Mouse (Mus musculus) forebrain, embryonic 10.5 days (tissue): ENCODE results near the gene Robo1. TPM values are rescaled to one million over a fixed set of nuclear protein-coding genes. Genes with fewer than 3 reads are reported as not detected.
A peak's percentile ranks its signal among the peaks of the same experiment; 100 is the strongest.

ENCODE experiments used
- DNase-seq: peaks from one replicate; pipeline ENCODE4 v3.0.0-alpha.2; 2017; ENCODE audit warnings: low spot score; ENCODE audit errors: extremely low spot score
- H3K27ac ChIP-seq: fragments of 300-500 bp; sonication (generic); 2 replicates; pipeline ENCODE4 v1.5.1; 2016; ENCODE audit warnings: mild to moderate bottlenecking
- H3K27me3 ChIP-seq: fragments of 300-500 bp; sonication (generic); 2 replicates; pipeline ENCODE4 v1.6.1; 2016; ENCODE audit warnings: mild to moderate bottlenecking; ENCODE audit not compliant: poor library complexity, severe bottlenecking
- H3K36me3 ChIP-seq: fragments of 300-500 bp; sonication (generic); replicated peaks from 2 replicates; pipeline ENCODE4 v1.6.1; 2016; ENCODE audit warnings: mild to moderate bottlenecking, moderate library complexity
- H3K4me1 ChIP-seq: fragments of 300-500 bp; sonication (generic); 2 replicates; pipeline ENCODE4 v1.6.1; 2016
- H3K4me3 ChIP-seq: fragments of 300-500 bp; sonication (generic); 2 replicates; pipeline ENCODE4 v1.5.1; 2016; ENCODE audit warnings: mild to moderate bottlenecking, moderate library complexity
- H3K9me3 ChIP-seq: fragments of 300-500 bp; sonication (generic); 2 replicates; pipeline ENCODE4 v1.6.1; 2016; ENCODE audit warnings: mild to moderate bottlenecking, moderate library complexity
- WGBS: fragments of 180-500 bp; shearing (Covaris S2); methylation state at CpG from one replicate; pipeline ENCODE4 v1.1.7; 2016; 5-methylcytosine and 5-hydroxymethylcytosine counted together
- polyA plus RNA-seq: library from polyadenylated mRNA; unstranded; fragments of >200 nt; fragmentation: Nextera tagmentation; extraction: Ambion mirVana; gene quantifications from 2 replicates; pipeline ENCODE4 v1.2.1, GENCODE M21; 2016

Gene Robo1
- polyA plus RNA-seq, 1 experiment from 2014 or later: 22.0 TPM

DNA sequence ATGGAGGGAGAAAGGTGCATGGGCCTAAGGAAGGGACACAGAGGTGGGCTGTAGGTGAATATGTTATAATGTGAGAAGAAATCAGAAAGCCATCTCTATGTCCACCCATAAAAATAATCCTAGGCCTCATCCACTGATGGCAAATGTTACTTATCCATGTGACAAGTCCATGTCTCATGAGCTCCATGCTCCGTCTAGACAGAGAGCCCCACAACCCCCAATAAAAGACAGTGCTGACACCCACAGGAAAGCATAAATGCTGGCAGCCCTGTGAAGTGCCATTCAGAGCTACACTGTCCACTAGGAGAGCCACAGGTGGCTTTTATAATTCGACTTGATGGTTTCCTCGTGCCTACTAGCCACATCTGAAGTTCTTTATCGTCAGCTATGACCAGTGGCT is 694.6 kb downstream of the Robo1 start:
- Histone ChIP-seq H3K36me3 (peaks cover 6% of the 10 kb centered on the region), H3K4me3 (no peak overlapping the region), H3K27me3 (no peaks in the 10 kb centered on the region), H3K4me1 (peaks cover 14% of the 10 kb centered on the region), H3K27ac (no peak overlapping the region), H3K9me3 (peaks cover 5% of the 10 kb centered on the region)
- WGBS: 94% methylated on average over 4 of the region's 4 CpGs
- no peak for DNase-seq

DNA sequence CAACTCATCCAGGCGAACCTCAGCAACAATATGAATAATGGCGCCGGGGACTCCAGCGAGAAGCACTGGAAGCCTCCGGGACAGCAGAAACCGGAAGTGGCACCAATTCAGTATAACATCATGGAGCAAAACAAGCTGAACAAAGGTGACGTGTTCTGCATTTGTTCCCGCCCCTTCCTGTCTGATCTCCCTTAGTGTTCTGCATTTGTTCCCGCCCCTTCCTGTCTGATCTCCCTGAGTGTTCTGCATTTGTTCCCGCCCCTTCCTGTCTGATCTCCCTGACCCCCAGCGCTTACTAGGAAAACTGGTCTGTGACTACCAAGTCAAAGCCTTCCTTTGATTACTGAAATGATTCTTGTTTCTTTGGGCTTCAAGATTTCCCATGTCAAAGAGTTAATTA is 696.5 kb downstream of the Robo1 start:
- DNase-seq: no peak
- Histone ChIP-seq H3K36me3 (peaks cover 6% of the 10 kb centered on the region), H3K4me1 (peaks cover 16% of the 10 kb centered on the region), H3K27me3 (no peaks in the 10 kb centered on the region), H3K4me3 (no peak overlapping the region), H3K27ac (no peak overlapping the region), H3K9me3 (peaks cover 5% of the 10 kb centered on the region)
- WGBS: 97% methylated on average over 11 of the region's 11 CpGs

DNA sequence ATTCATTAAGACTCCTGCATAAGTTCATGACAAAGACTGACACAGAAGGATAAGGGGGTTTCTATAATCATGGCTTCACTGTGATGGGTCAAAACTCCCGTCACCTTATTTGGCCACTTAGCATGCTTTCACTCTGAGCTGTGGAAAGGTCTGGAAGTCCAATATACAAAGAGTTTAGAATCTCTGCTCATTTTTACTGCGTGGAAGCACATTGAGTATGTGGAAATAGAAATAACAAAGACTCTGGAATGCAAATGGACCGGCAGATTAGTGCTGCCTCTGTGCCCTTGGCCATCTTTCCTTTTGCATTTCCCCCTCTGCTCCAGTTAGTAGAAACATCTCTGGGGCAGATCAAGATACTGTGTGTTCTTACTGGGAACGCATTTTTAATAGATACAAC is 697.7 kb downstream of the Robo1 start:
- no peak for DNase-seq
- Histone ChIP-seq H3K27me3 (no peaks in the 10 kb centered on the region), H3K9me3 (peaks cover 5% of the 10 kb centered on the region), H3K36me3 (peaks cover 6% of the 10 kb centered on the region), H3K4me1 (peaks cover 16% of the 10 kb centered on the region), H3K27ac (no peak overlapping the region), H3K4me3 (no peak overlapping the region)
- 73% methylated on average over 4 of the region's 4 CpGs for WGBS

DNA sequence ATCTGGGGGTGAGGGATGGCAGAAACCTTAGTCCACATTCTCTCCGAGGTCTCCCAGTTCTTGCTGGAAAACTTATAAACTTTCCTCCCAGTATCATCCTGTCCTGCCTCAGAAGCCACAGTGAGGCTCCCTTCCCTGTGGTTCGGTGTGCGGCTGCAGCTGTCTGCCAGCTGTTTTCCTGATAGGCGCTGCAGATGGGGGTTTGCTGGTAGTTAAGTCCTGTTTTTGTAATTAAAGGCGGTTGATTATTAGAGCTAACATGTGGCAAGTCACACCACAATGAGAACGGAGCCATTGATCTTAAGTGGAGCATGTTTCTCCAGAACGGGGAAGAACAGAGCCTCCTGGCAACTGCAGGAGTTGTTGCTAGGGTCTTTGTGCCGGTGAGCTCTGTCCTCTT is 699.3 kb downstream of the Robo1 start:
- Histone ChIP-seq H3K4me1 (peaks cover 16% of the 10 kb centered on the region), H3K27me3 (no peaks in the 10 kb centered on the region), H3K9me3 (peaks cover 5% of the 10 kb centered on the region), H3K27ac (0 out of 2 replicates have a peak overlapping the region, but pooled peaks have one; percentile 22), H3K36me3 (peaks cover 8% of the 10 kb centered on the region), H3K4me3 (no peak overlapping the region)
- no peak for DNase-seq
- 59% methylated on average over 8 of the region's 8 CpGs for WGBS

DNA sequence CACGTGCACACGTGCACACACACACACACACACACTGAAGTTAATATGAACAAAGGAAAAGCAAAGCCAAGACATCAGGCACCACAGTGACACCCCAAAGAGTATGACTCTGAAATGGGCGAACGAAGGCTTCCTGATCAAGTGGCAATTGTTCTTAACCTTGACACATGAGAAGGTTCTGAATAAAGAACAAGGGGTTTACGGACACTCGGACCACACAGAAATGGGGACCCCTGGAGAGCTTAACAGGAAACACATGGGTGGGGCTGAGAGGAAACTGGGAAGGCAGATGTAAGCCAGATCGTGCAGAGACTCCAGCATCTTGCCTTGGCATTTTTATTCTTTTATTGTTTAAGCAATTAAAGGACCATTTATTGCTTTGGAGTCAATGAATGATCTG is 703.2 kb downstream of the Robo1 start:
- no peaks in the 10 kb centered on the region for H3K9me3 ChIP-seq
- H3K4me1 ChIP-seq: peaks cover 9% of the 10 kb centered on the region
- no peak for DNase-seq
- no peak overlapping the region for H3K4me3 ChIP-seq
- no peaks in the 10 kb centered on the region for H3K27me3 ChIP-seq
- no peak overlapping the region for H3K27ac ChIP-seq
- 76% methylated on average over 7 of the region's 7 CpGs for WGBS
- peaks cover 9% of the 10 kb centered on the region for H3K36me3 ChIP-seq

DNA sequence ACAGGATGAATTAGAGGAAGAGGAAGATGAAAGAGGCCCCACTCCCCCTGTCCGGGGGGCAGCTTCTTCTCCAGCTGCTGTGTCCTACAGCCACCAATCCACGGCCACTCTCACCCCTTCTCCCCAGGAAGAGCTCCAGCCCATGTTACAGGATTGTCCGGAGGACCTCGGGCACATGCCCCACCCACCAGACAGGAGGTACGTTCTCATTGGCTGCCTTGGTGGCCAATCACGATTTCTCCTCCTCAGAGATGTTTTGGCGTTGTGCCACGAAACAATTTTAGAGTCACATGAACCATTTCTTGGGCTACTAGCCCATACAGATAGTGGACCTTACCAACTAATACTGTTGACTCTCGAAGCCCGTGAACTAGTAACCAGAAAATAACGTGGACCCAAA is 704.8 kb downstream of the Robo1 start:
- no peak overlapping the region for H3K4me3 ChIP-seq
- no peaks in the 10 kb centered on the region for H3K9me3 ChIP-seq
- DNase-seq: no peak
- H3K27me3 ChIP-seq: no peaks in the 10 kb centered on the region
- WGBS: 96% methylated on average over 11 of the region's 11 CpGs
- H3K4me1 ChIP-seq: no peaks in the 10 kb centered on the region
- H3K27ac ChIP-seq: no peak overlapping the region
- H3K36me3 ChIP-seq: peaks cover 9% of the 10 kb centered on the region

DNA sequence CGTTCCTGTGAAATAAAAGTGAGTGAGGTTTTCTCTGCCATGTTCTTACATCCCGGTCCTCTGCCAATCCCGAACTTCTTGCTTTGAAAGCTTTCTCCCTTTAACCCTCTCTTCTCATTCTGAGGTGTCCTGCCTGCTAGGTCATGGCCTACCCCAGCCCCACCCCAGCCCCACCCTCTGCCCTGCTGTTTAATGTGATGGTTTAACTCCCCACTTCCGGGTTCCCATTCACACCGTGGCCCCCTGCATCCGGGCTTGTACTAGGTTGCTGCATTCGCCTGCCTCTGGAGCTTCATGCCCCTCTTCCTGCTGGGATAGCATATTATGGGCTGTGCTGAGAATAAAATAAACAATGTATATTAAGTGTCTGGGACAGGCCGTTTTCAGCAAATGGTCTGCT is 706.4 kb downstream of the Robo1 start:
- no peak overlapping the region for H3K27ac ChIP-seq
- no peak for DNase-seq
- no peaks in the 10 kb centered on the region for H3K27me3 ChIP-seq
- no peaks in the 10 kb centered on the region for H3K9me3 ChIP-seq
- WGBS: 85% methylated on average over 8 of the region's 8 CpGs
- H3K36me3 ChIP-seq: peaks cover 9% of the 10 kb centered on the region
- no peak overlapping the region for H3K4me3 ChIP-seq
- H3K4me1 ChIP-seq: no peaks in the 10 kb centered on the region

DNA sequence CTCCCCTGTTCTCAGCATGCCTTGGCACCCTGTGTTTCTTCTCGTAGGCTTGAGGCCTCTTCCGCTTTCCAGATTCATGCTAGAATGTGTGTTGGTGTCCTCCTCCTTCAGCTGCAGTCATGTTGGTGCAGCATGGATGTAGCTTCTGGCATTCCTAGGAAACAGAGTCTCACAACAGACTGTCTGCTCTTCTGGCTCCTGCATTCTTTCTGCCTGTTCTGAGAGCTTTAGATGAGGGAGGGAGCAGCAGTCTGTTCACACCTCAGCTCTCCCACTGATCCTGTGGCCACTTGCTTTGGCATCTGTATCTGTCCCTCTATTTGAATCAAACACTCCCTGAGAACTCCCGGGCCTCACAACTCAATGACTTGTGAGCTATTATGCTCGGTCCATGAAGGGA is 707.9 kb downstream of the Robo1 start:
- WGBS: 88% methylated on average over 4 of the region's 4 CpGs
- H3K4me1 ChIP-seq: no peaks in the 10 kb centered on the region
- no peak for DNase-seq

DNA sequence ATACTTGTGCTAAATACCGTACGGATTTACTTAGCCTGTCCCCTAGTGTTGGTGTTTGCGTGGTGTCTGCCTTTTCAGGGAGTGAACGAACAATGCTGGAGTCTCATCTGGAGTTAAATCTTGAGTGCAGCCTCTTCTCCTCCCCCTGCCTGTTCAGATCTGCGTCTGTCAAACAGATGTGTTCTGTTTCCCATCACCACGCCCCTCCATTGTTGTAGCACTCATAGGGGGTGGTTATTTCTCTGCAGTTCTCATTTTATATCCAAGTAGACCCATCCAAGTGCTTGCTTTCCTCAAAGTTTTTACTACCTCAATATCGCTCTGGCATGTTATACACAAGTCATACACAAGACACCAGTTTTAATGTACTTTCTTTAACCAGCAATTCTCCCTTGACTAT is 708.7 kb downstream of the Robo1 start:
- Histone ChIP-seq H3K4me1 (no peaks in the 10 kb centered on the region), H3K36me3 (peaks cover 7% of the 10 kb centered on the region), H3K9me3 (no peaks in the 10 kb centered on the region), H3K4me3 (no peak overlapping the region), H3K27ac (no peak overlapping the region), H3K27me3 (no peaks in the 10 kb centered on the region)
- 81% methylated on average over 7 of the region's 7 CpGs for WGBS
- DNase-seq: no peak

More for the DNA sequence above, 707.9 kb downstream of the Robo1 start:
- no peaks in the 10 kb centered on the region for H3K27me3 ChIP-seq
- H3K4me3 ChIP-seq: no peak overlapping the region
- H3K36me3 ChIP-seq: peaks cover 9% of the 10 kb centered on the region
- no peak overlapping the region for H3K27ac ChIP-seq
- no peaks in the 10 kb centered on the region for H3K9me3 ChIP-seq

DNA sequence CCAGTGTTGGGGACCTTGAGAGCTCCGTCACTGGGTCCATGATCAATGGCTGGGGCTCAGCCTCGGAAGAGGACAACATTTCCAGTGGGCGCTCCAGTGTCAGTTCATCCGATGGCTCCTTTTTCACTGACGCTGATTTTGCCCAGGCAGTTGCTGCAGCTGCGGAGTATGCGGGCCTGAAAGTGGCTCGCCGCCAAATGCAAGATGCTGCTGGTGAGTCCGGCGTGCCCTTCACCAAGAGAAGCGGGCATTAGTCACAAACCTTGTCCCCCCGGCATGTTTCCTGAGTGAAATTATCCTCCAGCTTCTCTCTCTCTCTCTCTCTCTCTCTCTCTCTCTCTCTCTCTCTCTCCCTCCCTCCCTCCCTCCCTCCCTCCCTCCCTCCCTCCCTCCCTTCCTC is 716.2 kb downstream of the Robo1 start:
- Histone ChIP-seq H3K27me3 (no peaks in the 10 kb centered on the region), H3K27ac (no peak overlapping the region), H3K9me3 (no peaks in the 10 kb centered on the region), H3K4me1 (no peaks in the 10 kb centered on the region), H3K36me3 (peaks cover 10% of the 10 kb centered on the region), H3K4me3 (no peak overlapping the region)
- DNase-seq: no peak
- 96% methylated on average over 13 of the region's 13 CpGs for WGBS

DNA sequence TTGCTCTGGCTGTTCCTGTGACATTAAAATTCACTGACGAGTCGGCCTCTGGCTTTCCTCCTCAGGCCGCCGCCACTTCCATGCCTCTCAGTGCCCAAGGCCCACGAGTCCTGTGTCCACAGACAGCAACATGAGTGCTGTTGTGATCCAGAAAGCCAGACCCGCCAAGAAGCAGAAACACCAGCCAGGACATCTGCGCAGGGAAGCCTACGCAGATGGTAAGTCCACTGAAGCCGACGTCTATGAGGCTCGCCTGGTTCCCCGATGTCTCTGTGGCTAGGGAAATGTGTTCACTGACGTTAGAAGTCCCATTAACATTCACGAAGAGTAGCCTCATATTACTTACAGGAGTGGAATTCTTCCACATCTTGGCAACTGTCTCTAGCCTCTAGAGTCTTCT is 719.6 kb downstream of the Robo1 start:
- WGBS: 92% methylated on average over 14 of the region's 14 CpGs
- Histone ChIP-seq H3K36me3 (peaks cover 10% of the 10 kb centered on the region), H3K4me3 (no peak overlapping the region), H3K27me3 (no peaks in the 10 kb centered on the region), H3K9me3 (no peaks in the 10 kb centered on the region), H3K4me1 (no peaks in the 10 kb centered on the region), H3K27ac (no peak overlapping the region)
- DNase-seq: no peak

DNA sequence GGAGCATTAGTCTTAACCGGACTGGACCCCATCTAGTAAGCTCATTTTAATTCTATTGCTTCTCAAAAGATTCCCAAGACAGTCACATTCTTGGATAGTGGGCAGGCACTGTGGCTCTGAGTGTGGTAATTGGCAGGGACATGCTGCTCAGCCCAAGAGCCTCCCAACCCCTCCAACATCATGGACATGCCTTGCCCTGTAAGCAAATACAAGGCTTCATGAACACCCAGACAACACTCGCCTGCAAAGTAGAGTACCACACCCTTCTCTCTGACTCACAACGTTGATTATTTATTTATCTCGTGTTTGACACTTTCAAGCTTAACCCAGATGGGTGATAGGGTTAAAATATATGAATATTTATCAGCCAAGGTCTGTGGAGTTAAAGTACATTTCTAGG is 722.9 kb downstream of the Robo1 start:
- no peak for DNase-seq
- no peaks in the 10 kb centered on the region for H3K4me1 ChIP-seq
- no peak overlapping the region for H3K4me3 ChIP-seq
- H3K9me3 ChIP-seq: no peaks in the 10 kb centered on the region
- no peaks in the 10 kb centered on the region for H3K27me3 ChIP-seq
- peaks cover 4% of the 10 kb centered on the region for H3K36me3 ChIP-seq
- H3K27ac ChIP-seq: no peak overlapping the region
- WGBS: 88% methylated on average over 4 of the region's 4 CpGs

DNA sequence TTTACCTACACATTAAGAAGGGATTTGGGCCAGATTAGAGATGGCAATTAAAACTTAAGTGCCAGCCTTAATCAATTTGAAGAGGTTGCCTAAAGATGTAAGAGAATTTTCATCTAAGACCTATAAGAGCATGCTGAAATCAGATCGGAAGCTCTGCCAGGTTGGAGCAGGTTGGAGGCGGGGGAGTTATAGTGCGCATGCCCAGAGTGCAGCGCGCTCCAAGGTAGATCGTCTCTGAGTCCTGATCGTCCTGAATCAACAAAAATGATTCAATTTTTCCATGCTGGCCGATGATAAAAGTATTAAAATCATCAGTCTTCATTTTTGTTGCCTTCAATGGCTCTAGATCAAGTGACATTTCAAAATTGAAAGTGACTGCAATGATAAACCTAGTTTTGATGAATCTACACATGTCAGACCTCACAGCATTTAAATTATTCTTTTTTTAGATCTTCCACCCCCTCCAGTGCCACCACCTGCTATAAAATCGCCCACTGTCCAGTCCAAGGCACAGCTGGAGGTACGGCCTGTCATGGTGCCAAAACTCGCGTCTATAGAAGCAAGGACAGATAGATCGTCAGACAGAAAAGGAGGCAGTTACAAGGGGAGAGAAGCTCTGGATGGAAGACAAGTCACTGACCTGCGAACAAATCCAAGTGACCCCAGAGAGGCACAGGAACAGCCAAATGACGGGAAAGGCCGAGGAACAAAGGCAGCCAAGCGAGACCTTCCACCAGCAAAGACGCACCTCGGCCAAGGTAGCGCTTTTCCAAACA is 727.3 kb downstream of the Robo1 start:
- Histone ChIP-seq H3K4me1 (no peaks in the 10 kb centered on the region), H3K27ac (no peak overlapping the region), H3K27me3 (no peaks in the 10 kb centered on the region), H3K36me3 (peaks cover 17% of the 10 kb centered on the region), H3K4me3 (no peak overlapping the region), H3K9me3 (no peaks in the 10 kb centered on the region)
- 89% methylated on average over 20 of the region's 20 CpGs for WGBS
- DNase-seq: no peak

DNA sequence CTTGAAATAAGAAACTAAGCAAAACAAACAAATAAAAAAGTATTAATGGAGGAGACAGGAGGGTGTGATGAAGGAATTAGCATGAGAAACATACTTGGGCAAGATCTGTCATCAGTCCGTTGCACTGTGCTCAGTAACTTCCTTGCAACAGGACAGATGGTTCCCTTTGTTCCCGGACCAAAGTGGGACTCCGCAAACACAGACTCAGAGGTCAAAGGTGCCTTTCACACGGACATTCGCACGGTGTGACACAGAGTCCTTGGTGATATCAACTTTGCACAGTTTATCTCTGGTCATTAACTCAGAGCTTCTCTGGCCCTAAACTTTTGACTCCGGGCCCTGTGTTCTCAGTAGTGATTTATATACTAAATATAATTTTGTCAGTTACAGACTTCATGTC is 730.4 kb downstream of the Robo1 start:
- WGBS: 74% methylated on average over 7 of the region's 7 CpGs
- H3K27ac ChIP-seq: no peak overlapping the region
- H3K36me3 ChIP-seq: peaks cover 39% of the 10 kb centered on the region
- no peak for DNase-seq
- H3K9me3 ChIP-seq: peaks cover 7% of the 10 kb centered on the region; the same call in 1 of the 2 replicates
- no peak overlapping the region for H3K4me3 ChIP-seq
- H3K27me3 ChIP-seq: no peaks in the 10 kb centered on the region
- no peaks in the 10 kb centered on the region for H3K4me1 ChIP-seq
